Comparison of ENCODE assay signal across 21 mouse cellular contexts in the genomic region with DNA sequence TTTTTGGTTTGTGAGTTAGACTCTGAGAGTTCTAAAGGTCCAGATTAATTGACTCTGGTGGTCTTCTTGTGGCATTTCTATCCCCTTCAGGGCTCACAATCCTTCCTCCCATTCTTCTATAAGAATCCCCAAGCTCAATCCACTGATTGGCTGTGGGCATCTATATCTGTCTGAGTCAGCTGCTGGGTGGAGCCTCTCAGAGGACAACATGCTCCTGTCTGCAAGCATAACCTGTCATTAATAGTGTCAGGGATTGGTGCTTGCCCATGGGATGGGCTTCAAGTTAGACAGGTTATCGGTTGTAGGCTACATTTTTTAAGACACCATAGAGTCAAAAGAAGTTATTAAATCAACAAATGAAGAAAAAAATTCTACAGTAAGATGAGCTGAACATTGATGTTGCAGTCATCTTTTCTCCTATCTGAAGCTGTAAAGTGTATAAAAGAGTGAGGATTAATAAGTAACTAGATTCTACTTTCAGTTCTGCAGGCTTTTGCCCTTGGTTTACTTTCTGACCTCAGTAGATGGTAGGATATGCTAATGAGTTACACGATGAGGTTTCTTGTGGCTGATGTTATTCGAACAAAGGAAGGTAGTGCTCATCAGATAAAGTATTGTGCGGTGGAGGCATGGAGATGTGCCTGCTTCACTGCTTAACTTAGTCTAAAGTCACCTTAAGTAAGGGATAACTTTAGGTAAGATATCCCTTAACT. TPM values are rescaled to one million over a fixed set of nuclear protein-coding genes. Genes with fewer than 3 reads are reported as not detected.
DNase-seq lines count a peak whose midpoint lies in the region; ATAC-seq and TF ChIP-seq lines count a peak whose summit lies in the region.
"Had no signal": no experiment of that assay in that cellular context is flagged by ENCODE, and none has a peak within 500 bp of the region (broad histone marks: within the 10 kb centered on the region; RNA-seq: fewer than 3 reads in every experiment).

No protein-coding gene starts in this region.

- DNase-seq in heart, adult 18-20 months = no peak
- no peak for DNase-seq in liver, postnatal 0 days
- DNase-seq in right cerebral cortex, postnatal 36 days (ENCODE audit: low spot score in 2 of 2) = no peak
- DNase-seq: adrenal gland, postnatal 25 days; cerebellum, adult 8-10 months; gastrocnemius, postnatal 25 days; lung, adult 2 months; lung, postnatal 36 days; retina, postnatal 1 day; spleen, adult 18-20 months had no signal

- no peak overlapping the region for H3K4me3 ChIP-seq in heart, embryonic 13.5 days
- H3K4me3 ChIP-seq in liver, postnatal 0 days (ENCODE audit: low read depth, low read length) = no peak overlapping the region
- no peak overlapping the region for H3K4me3 ChIP-seq in liver, embryonic 12.5 days
- no peak overlapping the region for H3K4me3 ChIP-seq in midbrain, embryonic 15.5 days
- no peak overlapping the region for H3K4me3 ChIP-seq in forebrain, embryonic 12.5 days (replicated peaks)
- H3K4me3 ChIP-seq: embryonic facial prominence, embryonic 15.5 days; forebrain, embryonic 10.5 days; heart, embryonic 10.5 days; midbrain, embryonic 13.5 days; stomach, embryonic 15.5 days had no signal

- no peaks in the 10 kb centered on the region for H3K9me3 ChIP-seq in heart, embryonic 13.5 days
- H3K9me3 ChIP-seq in liver, postnatal 0 days (ENCODE audit: low read length) = no peaks in the 10 kb centered on the region
- no peaks in the 10 kb centered on the region for H3K9me3 ChIP-seq in liver, embryonic 12.5 days (replicated peaks)
- H3K9me3 ChIP-seq in midbrain, embryonic 15.5 days = no peaks in the 10 kb centered on the region
- H3K9me3 ChIP-seq in forebrain, embryonic 12.5 days = no peaks in the 10 kb centered on the region
- H3K9me3 ChIP-seq: embryonic facial prominence, embryonic 15.5 days; forebrain, embryonic 10.5 days; heart, embryonic 10.5 days; midbrain, embryonic 13.5 days; stomach, embryonic 15.5 days had no signal

- H3K4me1 ChIP-seq in heart, embryonic 13.5 days = peaks cover 18% of the 10 kb centered on the region
- H3K4me1 ChIP-seq in liver, postnatal 0 days (ENCODE audit: insufficient read depth) = no peaks in the 10 kb centered on the region
- no peaks in the 10 kb centered on the region for H3K4me1 ChIP-seq in liver, embryonic 12.5 days
- no peaks in the 10 kb centered on the region for H3K4me1 ChIP-seq in midbrain, embryonic 15.5 days
- no peaks in the 10 kb centered on the region for H3K4me1 ChIP-seq in forebrain, embryonic 12.5 days
- H3K4me1 ChIP-seq: embryonic facial prominence, embryonic 15.5 days; forebrain, embryonic 10.5 days; midbrain, embryonic 13.5 days; stomach, embryonic 15.5 days had no signal

- H3K36me3 ChIP-seq in heart, embryonic 13.5 days = no peaks in the 10 kb centered on the region
- H3K36me3 ChIP-seq in liver, postnatal 0 days (replicated peaks; ENCODE audit: insufficient read depth, low read length) = no peaks in the 10 kb centered on the region
- H3K36me3 ChIP-seq in liver, embryonic 12.5 days = no peaks in the 10 kb centered on the region
- H3K36me3 ChIP-seq in midbrain, embryonic 15.5 days (replicated peaks) = no peaks in the 10 kb centered on the region
- H3K36me3 ChIP-seq in forebrain, embryonic 12.5 days (replicated peaks) = no peaks in the 10 kb centered on the region
- H3K36me3 ChIP-seq: embryonic facial prominence, embryonic 15.5 days; forebrain, embryonic 10.5 days; heart, embryonic 10.5 days; midbrain, embryonic 13.5 days; stomach, embryonic 15.5 days had no signal

- H3K27me3 ChIP-seq in heart, embryonic 13.5 days (replicated peaks) = no peaks in the 10 kb centered on the region
- H3K27me3 ChIP-seq in liver, postnatal 0 days (ENCODE audit: insufficient read depth, low read length) = no peaks in the 10 kb centered on the region
- no peaks in the 10 kb centered on the region for H3K27me3 ChIP-seq in liver, embryonic 12.5 days (replicated peaks)
- no peaks in the 10 kb centered on the region for H3K27me3 ChIP-seq in midbrain, embryonic 15.5 days (replicated peaks)
- no peaks in the 10 kb centered on the region for H3K27me3 ChIP-seq in forebrain, embryonic 12.5 days
- H3K27me3 ChIP-seq: embryonic facial prominence, embryonic 15.5 days; midbrain, embryonic 13.5 days; stomach, embryonic 15.5 days had no signal

- H3K4me2 ChIP-seq in heart, embryonic 13.5 days = no peak overlapping the region
- H3K4me2 ChIP-seq in liver, postnatal 0 days (ENCODE audit: low read depth, low read length) = no peak overlapping the region
- no peak overlapping the region for H3K4me2 ChIP-seq in liver, embryonic 12.5 days
- no peak overlapping the region for H3K4me2 ChIP-seq in midbrain, embryonic 15.5 days
- H3K4me2 ChIP-seq in forebrain, embryonic 12.5 days = no peak overlapping the region
- H3K4me2 ChIP-seq: embryonic facial prominence, embryonic 15.5 days; hindbrain, embryonic 14.5 days; midbrain, embryonic 13.5 days; stomach, embryonic 15.5 days had no signal

- no peak overlapping the region for H3K9ac ChIP-seq in heart, embryonic 13.5 days
- no peak overlapping the region for H3K9ac ChIP-seq in liver, postnatal 0 days (replicated peaks)
- H3K9ac ChIP-seq in liver, embryonic 12.5 days = no peak overlapping the region
- H3K9ac ChIP-seq in midbrain, embryonic 15.5 days = no peak overlapping the region
- no peak overlapping the region for H3K9ac ChIP-seq in forebrain, embryonic 12.5 days
- H3K9ac ChIP-seq: embryonic facial prominence, embryonic 15.5 days; hindbrain, embryonic 14.5 days; midbrain, embryonic 13.5 days; stomach, embryonic 15.5 days had no signal

- 85% methylated on average over 4 of the region's 4 CpGs for WGBS in heart, embryonic 13.5 days
- WGBS in liver, postnatal 0 days (ENCODE audit: insufficient replicate concordance) = 52% methylated on average over 4 of the region's 4 CpGs
- WGBS in liver, embryonic 12.5 days (ENCODE audit: insufficient replicate concordance) = 50% methylated on average over 4 of the region's 4 CpGs
- WGBS in midbrain, embryonic 15.5 days = 92% methylated on average over 4 of the region's 4 CpGs
- 96% methylated on average over 4 of the region's 4 CpGs for WGBS in forebrain, embryonic 12.5 days

- no peak for TF ChIP-seq CTCF in liver, postnatal 0 days (IDR thresholded peaks at IDR 0.05; ENCODE audit: low read depth)

- TF ChIP-seq EP300 in liver, postnatal 0 days (IDR thresholded peaks at IDR 0.05; ENCODE audit: low read depth) = no peak

- ATAC-seq in heart, embryonic 13.5 days (ENCODE audit: extremely low read depth, insufficient number of reproducible peaks, low FRiP score, low TSS enrichment) = no peak
- ATAC-seq in liver, postnatal 0 days = peak; percentile 88
- ATAC-seq in liver, embryonic 12.5 days = no peak
- ATAC-seq in megakaryocyte, adult 5-6 weeks (ENCODE audit: poor library complexity, severe bottlenecking) = peak; percentile 53
- ATAC-seq in midbrain, embryonic 15.5 days (replicated peaks) = no peak
- ATAC-seq in forebrain, embryonic 12.5 days (ENCODE audit: low FRiP score) = no peak
- ATAC-seq: midbrain, embryonic 13.5 days had no signal

- H3K27ac ChIP-seq in heart, embryonic 13.5 days (replicated peaks) = 0 out of 2 replicates have a peak overlapping the region, but pooled peaks have one; percentile 9
- no peak overlapping the region for H3K27ac ChIP-seq in liver, postnatal 0 days (ENCODE audit: low read depth)
- H3K27ac ChIP-seq in liver, embryonic 12.5 days = no peak overlapping the region
- no peak overlapping the region for H3K27ac ChIP-seq in midbrain, embryonic 15.5 days
- H3K27ac ChIP-seq in forebrain, embryonic 12.5 days = no peak overlapping the region
- H3K27ac ChIP-seq: embryonic facial prominence, embryonic 15.5 days; forebrain, embryonic 10.5 days; heart, embryonic 10.5 days; hindbrain, embryonic 14.5 days; midbrain, embryonic 13.5 days; stomach, embryonic 15.5 days had no signal

RNA-seq across cellular contexts. Expression of a gene that starts 29.4 kb away (rescaled TPM):
- 0.09 and 0.11 TPM in 2 replicates for polyA plus RNA-seq in heart, embryonic 13.5 days (2015; fragmentation: Nextera tagmentation; extraction: Ambion mirVana)
- under 1 TPM; 0.05 TPM for total RNA-seq in heart, adult 18-20 months (2021)
- not detected in 2 replicates for polyA plus RNA-seq in liver, postnatal 0 days (2015; fragmentation: Nextera tagmentation; extraction: Ambion mirVana)
- polyA plus RNA-seq in liver, embryonic 12.5 days (2016; fragmentation: Nextera tagmentation; extraction: Ambion mirVana) = 0.01 and 0.02 TPM in 2 replicates
- total RNA-seq in megakaryocyte, adult 5-6 weeks (2015) = not detected in 2 replicates
- total RNA-seq in megakaryocyte, adult 5-6 weeks (2017) = 0.04 and 0.08 TPM in 2 replicates
- polyA plus RNA-seq in midbrain, embryonic 15.5 days (2015; fragmentation: Nextera tagmentation; extraction: Ambion mirVana) = 0.04 TPM in 1 of 2 replicates, not detected in the other
- polyA plus RNA-seq in forebrain, embryonic 12.5 days (2016; fragmentation: Nextera tagmentation; extraction: Ambion mirVana) = not detected in 2 replicates
- total RNA-seq: gastrocnemius, postnatal 25 days had no signal
- polyA plus RNA-seq: forebrain, embryonic 10.5 days had no signal

Comparison
In these comparisons a context has a peak if more than half of its experiments do, and no peak if none do; other contexts are left out.
1. ATAC-seq: peak in liver, postnatal 0 days (single experiment) and megakaryocyte, adult 5-6 weeks (single experiment); none in heart, embryonic 13.5 days (single experiment), liver, embryonic 12.5 days (single experiment), midbrain, embryonic 15.5 days (single experiment) and forebrain, embryonic 12.5 days (single experiment).